Mouse (Mus musculus) limb, embryonic 10.5 days (tissue): Measurements from ENCODE around the gene Ndufb4. TPM values are rescaled to one million over a fixed set of nuclear protein-coding genes. Genes with fewer than 3 reads are reported as not detected.
"Not testable (repeated sequence)": the region's sequence is repeated elsewhere in the genome, so short reads cannot be mapped to it uniquely, and the experiment has no call there.

ENCODE experiments used
- DNase-seq: peaks from one replicate; pipeline ENCODE4 v3.0.0-alpha.2; 2017; ENCODE audit warnings: low spot score
- H3K27ac ChIP-seq: fragments of 300-500 bp; sonication (generic); 2 replicates; pipeline ENCODE4 v1.5.1; 2016; ENCODE audit warnings: mild to moderate bottlenecking
- H3K27me3 ChIP-seq: fragments of 300-500 bp; sonication (generic); 2 replicates; pipeline ENCODE4 v1.6.1; 2016; ENCODE audit warnings: low read depth, mild to moderate bottlenecking; ENCODE audit not compliant: poor library complexity, severe bottlenecking
- H3K36me3 ChIP-seq: fragments of 300-500 bp; sonication (generic); 2 replicates; pipeline ENCODE4 v1.6.1; 2016; ENCODE audit warnings: mild to moderate bottlenecking, moderate library complexity
- H3K4me1 ChIP-seq: fragments of 300-500 bp; sonication (generic); 2 replicates; pipeline ENCODE4 v1.6.1; 2016
- H3K4me3 ChIP-seq: fragments of 300-500 bp; sonication (generic); 2 replicates; pipeline ENCODE4 v1.5.1; 2016; ENCODE audit warnings: mild to moderate bottlenecking, moderate library complexity
- H3K9me3 ChIP-seq: fragments of 300-500 bp; sonication (generic); replicated peaks from 2 replicates; pipeline ENCODE4 v1.6.1; 2016; ENCODE audit warnings: mild to moderate bottlenecking
- WGBS: fragments of 180-500 bp; shearing (Covaris S2); methylation state at CpG from one replicate; pipeline ENCODE4 v1.1.7; 2016; 5-methylcytosine and 5-hydroxymethylcytosine counted together
- polyA plus RNA-seq: library from polyadenylated mRNA; unstranded; fragments of >200 nt; fragmentation: Nextera tagmentation; extraction: Ambion mirVana; gene quantifications from 2 replicates; pipeline ENCODE4 v1.2.1, GENCODE M21; 2016

Gene Ndufb4
- 40.4 and 46.7 TPM in 2 replicates for polyA plus RNA-seq

DNA sequence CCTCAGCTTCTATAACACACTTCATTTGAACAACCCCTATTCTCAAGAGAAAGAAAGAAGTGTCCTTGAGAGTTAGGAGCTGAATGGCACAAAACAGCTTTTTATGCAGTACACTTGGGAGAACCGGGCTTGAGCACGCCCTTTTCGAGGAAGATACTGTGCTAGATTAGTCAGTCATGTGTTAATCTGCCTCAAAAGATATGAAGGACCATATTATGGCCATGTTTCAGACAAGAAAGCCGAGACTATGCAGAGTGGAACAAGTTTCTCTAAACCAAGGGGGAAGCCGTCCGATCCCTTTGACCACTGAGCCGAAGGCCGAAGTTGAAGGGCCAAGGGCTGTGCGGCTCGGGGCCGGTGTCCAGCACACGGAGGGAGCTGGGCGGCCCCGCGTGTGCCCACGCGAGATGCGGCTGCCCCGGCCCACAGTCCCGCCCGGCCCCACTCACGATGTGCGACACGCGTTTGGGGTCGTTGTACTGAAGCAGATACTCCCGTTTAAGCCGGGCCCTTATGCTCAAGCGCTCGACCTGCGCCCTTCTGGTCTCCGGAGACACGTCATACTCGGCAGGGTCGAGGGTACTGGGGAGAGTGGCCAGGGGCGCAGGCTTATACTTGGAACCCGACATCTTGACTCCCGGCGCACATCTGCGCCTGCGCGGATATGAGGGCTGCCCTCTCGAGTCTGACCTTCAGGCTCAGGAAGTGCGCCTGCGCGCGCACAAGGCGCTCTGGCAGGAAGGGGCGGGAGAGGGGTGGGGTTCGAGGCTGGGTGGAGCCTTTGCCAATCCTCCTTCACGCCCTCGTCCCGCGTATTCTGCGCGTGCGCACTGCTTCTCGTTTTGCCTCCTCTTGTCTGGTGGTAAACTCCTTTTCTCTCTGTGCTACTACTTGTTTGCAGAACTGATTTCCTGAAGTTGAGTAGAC, at the start of gene Ndufb4:
TSS of gene Ndufb4 (minus strand) at position 723 of the 927 bp plus-strand sequence.
- peak within 1 kb of the TSS; percentile 82 for H3K4me3 ChIP-seq
- H3K27ac ChIP-seq, result peak within 1 kb of the TSS; percentile 93
- no peaks in the 10 kb centered on the region for H3K9me3 ChIP-seq
- H3K36me3 ChIP-seq, result peaks cover 12% of the 10 kb centered on the region
- DNase-seq, result peak; percentile 99
- H3K27me3 ChIP-seq, result no peaks in the 10 kb centered on the region
- under 1% methylated on average over 55 of the region's 58 CpGs for WGBS
- H3K4me1 ChIP-seq, result peaks cover 26% of the 10 kb centered on the region

DNA sequence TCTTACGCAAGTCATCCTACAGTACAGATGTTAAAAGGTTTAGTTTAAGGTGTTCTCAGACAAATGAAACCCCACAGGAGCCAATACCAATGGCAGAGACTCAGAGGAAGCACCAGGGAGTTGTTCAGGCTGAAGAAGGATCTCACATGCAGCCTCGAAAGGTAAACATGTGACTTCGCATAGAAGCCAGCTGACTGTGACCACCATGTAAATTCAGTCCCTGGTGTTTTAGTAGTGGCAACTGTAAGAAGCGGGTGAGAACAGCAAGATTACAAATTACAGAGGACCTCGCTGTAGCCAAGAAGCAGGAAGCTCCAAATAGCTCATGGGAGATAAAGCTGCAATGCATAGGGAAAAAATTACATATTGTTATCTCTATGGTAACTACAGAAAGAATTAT, 49.6 kb upstream of the Ndufb4 start:
- Histone ChIP-seq H3K36me3 (no peaks in the 10 kb centered on the region), H3K4me1 (peaks cover 24% of the 10 kb centered on the region), H3K27ac (no peak overlapping the region), H3K9me3 (no peaks in the 10 kb centered on the region), H3K4me3 (no peak overlapping the region), H3K27me3 (no peaks in the 10 kb centered on the region)
- no peak for DNase-seq
- WGBS, result 90% methylated on average over 5 of the region's 5 CpGs

DNA sequence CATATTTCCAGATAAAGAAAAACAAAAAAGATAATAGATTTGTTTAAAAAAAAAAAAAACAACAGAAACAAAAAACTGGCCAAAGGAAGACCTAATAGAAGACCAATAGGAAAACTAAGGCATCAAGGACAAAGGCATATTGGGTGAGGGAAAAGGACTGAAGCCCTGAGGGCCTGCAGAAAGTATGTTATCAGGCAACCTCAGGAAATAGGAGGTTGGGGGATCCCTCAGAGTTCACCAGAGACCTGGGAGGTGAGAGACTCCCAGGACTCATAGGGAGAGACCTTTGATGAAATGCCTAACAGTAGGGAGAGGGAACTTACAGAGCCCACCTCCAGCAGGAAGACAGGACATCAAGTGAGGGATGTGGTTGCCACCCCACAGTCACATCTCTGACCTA, 45.8 kb upstream of the Ndufb4 start:
- not testable (repeated sequence) for H3K27me3 ChIP-seq, H3K9me3 ChIP-seq, DNase-seq, H3K27ac ChIP-seq, H3K36me3 ChIP-seq, H3K4me1 ChIP-seq, H3K4me3 ChIP-seq

DNA sequence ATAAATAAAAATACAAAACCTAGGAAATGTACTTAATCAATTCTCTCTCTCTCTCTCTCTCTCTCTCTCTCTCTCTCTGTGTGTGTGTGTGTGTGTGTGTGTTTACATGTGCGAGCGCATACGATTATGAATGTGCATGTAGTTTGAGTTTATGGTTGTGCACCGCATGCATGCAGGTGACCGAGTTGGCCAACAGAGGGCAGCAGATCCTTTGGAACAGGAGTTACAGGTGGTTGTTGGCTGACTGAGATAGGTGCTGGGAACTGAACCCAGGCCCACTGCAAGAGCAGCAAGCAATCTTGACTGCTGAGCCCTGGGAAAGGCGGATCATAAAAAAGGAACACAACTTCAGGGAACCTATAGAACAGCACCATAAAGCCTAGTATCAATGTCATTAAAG, 44.5 kb upstream of the Ndufb4 start:
- DNase-seq, result no peak
- WGBS, result 97% methylated on average over 6 of the region's 6 CpGs

DNA sequence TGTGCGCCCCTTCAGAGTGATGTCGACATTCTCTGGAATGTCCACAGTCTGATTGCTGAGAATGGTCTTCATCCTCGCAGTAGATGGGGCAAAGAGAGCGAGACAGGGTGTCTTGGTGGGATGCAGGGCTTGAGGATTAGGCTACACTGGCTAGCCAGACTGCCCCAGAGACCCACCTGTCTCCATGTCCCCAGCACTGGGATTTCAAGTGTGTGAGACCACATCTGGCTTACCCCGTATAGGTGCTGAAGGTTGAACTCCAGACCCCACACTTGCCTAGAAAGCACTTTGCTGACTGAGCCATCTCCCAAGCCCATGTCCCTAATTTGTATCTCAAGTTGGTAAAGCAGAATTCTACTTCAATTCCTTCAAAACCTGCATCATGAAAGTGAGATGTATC, 43.0 kb upstream of the Ndufb4 start:
- Histone ChIP-seq H3K9me3 (no peaks in the 10 kb centered on the region; the same call in 1 of the 2 replicates), H3K4me1 (no peaks in the 10 kb centered on the region), H3K4me3 (no peak overlapping the region), H3K27ac (no peak overlapping the region), H3K36me3 (no peaks in the 10 kb centered on the region), H3K27me3 (no peaks in the 10 kb centered on the region)
- DNase-seq, result no peak
- 90% methylated on average over 5 of the region's 5 CpGs for WGBS

More for the DNA sequence above, 44.5 kb upstream of the Ndufb4 start:
- Histone ChIP-seq H3K27me3 (no peaks in the 10 kb centered on the region), H3K9me3 (no peaks in the 10 kb centered on the region; the same call in 1 of the 2 replicates), H3K27ac (no peak overlapping the region), H3K36me3 (no peaks in the 10 kb centered on the region), H3K4me1 (no peaks in the 10 kb centered on the region), H3K4me3 (no peak overlapping the region)

- WGBS, result 84% methylated on average over 12 of the region's 12 CpGs
- no peaks in the 10 kb centered on the region for H3K27me3 ChIP-seq
- no peaks in the 10 kb centered on the region for H3K9me3 ChIP-seq
- no peak overlapping the region for H3K27ac ChIP-seq
- no peak for DNase-seq
- H3K4me1 ChIP-seq, result peaks cover 17% of the 10 kb centered on the region
- no peak overlapping the region for H3K4me3 ChIP-seq
- no peaks in the 10 kb centered on the region for H3K36me3 ChIP-seq
Observed at GRCm38 (mm10) chr16:37690932-37691730, 36.9 kb upstream of the Ndufb4 start.

GRCm38 (mm10) chr16:37690465-37690864, 36.2 kb upstream of the Ndufb4 start:
- no peaks in the 10 kb centered on the region for H3K36me3 ChIP-seq
- no peak for DNase-seq

GRCm38 (mm10) chr16:37689934-37690333, 35.7 kb upstream of the Ndufb4 start:
- Histone ChIP-seq H3K9me3 (no peaks in the 10 kb centered on the region), H3K36me3 (no peaks in the 10 kb centered on the region), H3K4me1 (peaks cover 28% of the 10 kb centered on the region), H3K27me3 (no peaks in the 10 kb centered on the region), H3K4me3 (no peak overlapping the region), H3K27ac (0 out of 2 replicates have a peak overlapping the region, but pooled peaks have one; percentile 23)
- no peak for DNase-seq
- 67% methylated on average over 10 of the region's 10 CpGs for WGBS

More at GRCm38 (mm10) chr16:37690465-37690864, 36.2 kb upstream of the Ndufb4 start:
- WGBS, result 88% methylated on average over 6 of the region's 6 CpGs
- no peaks in the 10 kb centered on the region for H3K9me3 ChIP-seq
- H3K4me1 ChIP-seq, result peaks cover 23% of the 10 kb centered on the region
- H3K27ac ChIP-seq, result 0 out of 2 replicates have a peak overlapping the region, but pooled peaks have one; percentile 23
- H3K4me3 ChIP-seq, result no peak overlapping the region
- no peaks in the 10 kb centered on the region for H3K27me3 ChIP-seq

GRCm38 (mm10) chr16:37689251-37689926, 35.1 kb upstream of the Ndufb4 start:
- peak overlapping the region; percentile 23; the same call in 1 of the 2 replicates for H3K27ac ChIP-seq

GRCm38 (mm10) chr16:37688181-37688580, 33.9 kb upstream of the Ndufb4 start:
- peaks cover 44% of the 10 kb centered on the region for H3K4me1 ChIP-seq
- no peak for DNase-seq
- 74% methylated on average over 2 of the region's 2 CpGs for WGBS

More at GRCm38 (mm10) chr16:37689251-37689926, 35.1 kb upstream of the Ndufb4 start:
- Histone ChIP-seq H3K36me3 (no peaks in the 10 kb centered on the region), H3K4me1 (peaks cover 32% of the 10 kb centered on the region), H3K9me3 (no peaks in the 10 kb centered on the region), H3K27me3 (no peaks in the 10 kb centered on the region), H3K4me3 (no peak overlapping the region)
- no peak for DNase-seq
- WGBS, result 83% methylated on average over 8 of the region's 8 CpGs

DNA sequence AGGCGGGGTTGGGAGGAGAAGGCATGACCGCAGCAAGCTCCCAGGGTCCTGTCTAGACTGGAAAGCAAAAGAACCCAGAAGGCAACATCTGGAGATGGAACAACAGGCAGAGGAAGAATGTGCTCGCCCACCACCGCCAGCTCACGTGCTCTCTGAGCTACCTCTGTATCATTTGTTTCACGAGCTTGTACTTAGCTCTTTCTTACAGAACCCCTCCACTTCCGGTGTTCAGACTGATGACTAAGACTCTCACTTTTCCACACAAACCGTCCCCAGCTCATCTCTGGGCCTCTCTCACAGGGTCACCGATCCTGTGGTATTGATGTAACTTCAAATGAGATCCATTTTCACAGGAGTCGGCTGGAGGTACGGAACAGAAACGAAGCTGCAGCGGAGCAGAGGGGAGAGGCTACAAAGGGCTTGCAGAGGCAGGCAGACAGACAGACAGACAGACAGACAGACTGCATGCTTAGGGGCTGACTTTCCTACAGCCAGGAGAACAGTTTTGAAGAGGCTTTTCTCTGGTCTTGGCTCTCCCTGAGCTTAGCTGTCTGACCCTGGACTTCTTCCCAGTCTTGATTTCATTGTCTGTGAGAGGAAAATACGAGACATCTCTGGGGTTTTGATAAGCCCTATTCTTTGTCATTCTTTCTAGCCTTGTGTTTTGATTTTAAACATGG, 33.2 kb upstream of the Ndufb4 start:
- Histone ChIP-seq H3K4me3 (no peak overlapping the region), H3K27ac (no peak overlapping the region), H3K9me3 (no peaks in the 10 kb centered on the region), H3K36me3 (no peaks in the 10 kb centered on the region), H3K27me3 (no peaks in the 10 kb centered on the region), H3K4me1 (peaks cover 48% of the 10 kb centered on the region)
- WGBS, result 84% methylated on average over 14 of the region's 14 CpGs
- no peak for DNase-seq

More at GRCm38 (mm10) chr16:37688181-37688580, 33.9 kb upstream of the Ndufb4 start:
- Histone ChIP-seq H3K27ac (no peak overlapping the region), H3K9me3 (no peaks in the 10 kb centered on the region), H3K27me3 (no peaks in the 10 kb centered on the region), H3K36me3 (no peaks in the 10 kb centered on the region), H3K4me3 (no peak overlapping the region)

GRCm38 (mm10) chr16:37686834-37687233, 32.6 kb upstream of the Ndufb4 start:
- H3K27ac ChIP-seq, result peak overlapping the region; percentile 95; the same call in 1 of the 2 replicates
- WGBS, result 87% methylated on average over 12 of the region's 12 CpGs
- no peaks in the 10 kb centered on the region for H3K9me3 ChIP-seq
- no peak overlapping the region for H3K4me3 ChIP-seq
- DNase-seq, result no peak
- peaks cover 48% of the 10 kb centered on the region for H3K4me1 ChIP-seq
- H3K36me3 ChIP-seq, result no peaks in the 10 kb centered on the region
- no peaks in the 10 kb centered on the region for H3K27me3 ChIP-seq
